Mouse (Mus musculus): ENCODE measurements around the gene Ankrd50. TPM values are rescaled to one million over a fixed set of nuclear protein-coding genes. Genes with fewer than 3 reads are reported as not detected.

Ankrd50 gene
- polyA plus RNA-seq, 1 experiment from 2014 or later: 17.8 TPM

DNA sequence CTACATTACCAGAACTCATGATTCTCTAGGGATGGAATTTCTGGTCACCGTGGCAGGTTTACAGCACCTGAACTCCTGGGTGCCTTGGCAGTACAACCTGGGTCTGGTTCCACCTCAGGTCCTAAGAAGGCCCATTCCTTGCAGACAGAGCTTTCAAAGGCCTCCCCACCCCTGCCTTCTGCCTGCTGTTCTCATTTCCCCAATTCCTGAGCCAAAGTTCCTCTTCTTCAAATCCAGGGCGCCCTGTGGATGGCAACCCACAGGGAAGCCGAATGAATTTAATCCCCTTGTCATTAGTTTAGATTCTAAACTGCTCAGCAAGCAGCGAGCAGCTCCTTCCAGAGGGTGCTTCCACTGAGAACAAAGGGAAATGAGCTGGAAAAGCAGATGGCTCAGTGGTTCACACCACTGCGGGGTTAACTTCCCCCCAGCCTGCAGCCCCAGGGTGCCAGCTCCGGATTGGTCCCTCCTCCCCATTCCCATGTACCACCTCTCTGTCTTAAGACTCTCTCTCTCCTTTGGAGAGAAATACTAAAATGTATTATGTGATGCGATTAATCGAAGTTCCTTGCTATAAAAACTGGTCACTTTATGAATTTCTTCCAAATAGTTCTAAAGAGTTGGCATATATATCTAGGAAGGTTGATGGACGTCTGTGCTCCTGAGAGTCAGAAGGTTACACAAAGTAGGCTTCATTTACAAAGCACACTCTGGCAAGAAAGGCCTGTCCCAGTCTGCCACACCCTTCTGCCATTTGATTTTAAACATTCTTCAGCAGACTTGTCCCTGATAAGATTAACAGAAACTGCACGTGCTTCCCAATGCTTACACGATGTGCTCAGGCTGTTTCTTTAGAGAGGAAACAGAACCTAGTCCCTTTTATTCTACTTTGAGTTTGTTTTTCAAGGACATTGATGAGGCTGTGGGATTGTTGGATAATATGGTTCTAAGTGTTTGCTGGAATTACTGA lies 50.9 kb downstream of the Ankrd50 start:
- Histone ChIP-seq H3K27ac (no peak overlapping the region), H3K36me3 (no peaks in the 10 kb centered on the region), H3K27me3 (no peaks in the 10 kb centered on the region), H3K4me1 (peaks cover 13% of the 10 kb centered on the region), H3K9ac (no peak overlapping the region), H3K4me2 (no peak overlapping the region), H3K9me3 (no peaks in the 10 kb centered on the region), H3K4me3 (no peak overlapping the region)
- ATAC-seq (ENCODE audit: borderline replicate concordance, extremely low read depth, low FRiP score, low TSS enrichment): no peak
- WGBS: 24% methylated on average over 11 of the region's 11 CpGs

DNA sequence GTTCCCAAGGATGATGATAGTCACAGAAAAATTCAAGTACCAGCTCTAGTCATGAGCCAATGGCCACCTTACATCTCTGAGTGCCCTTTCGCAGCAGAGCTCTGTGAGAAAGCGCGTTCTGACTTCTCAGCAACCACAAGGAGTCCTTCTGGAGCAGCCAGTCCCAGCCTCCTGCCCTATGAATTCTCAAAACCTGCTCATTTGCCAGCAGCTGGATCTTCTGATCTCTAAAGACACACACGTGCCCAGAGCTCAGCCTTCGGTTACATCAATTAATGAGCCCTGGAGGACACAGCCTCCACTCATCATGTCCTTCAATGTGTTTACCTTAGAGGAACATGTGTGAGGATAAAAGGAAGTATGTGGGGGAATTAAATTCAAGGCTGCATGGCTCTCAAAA lies 53.2 kb downstream of the Ankrd50 start:
- H3K36me3 ChIP-seq: no peaks in the 10 kb centered on the region
- peaks cover 18% of the 10 kb centered on the region for H3K4me1 ChIP-seq
- H3K27me3 ChIP-seq: no peaks in the 10 kb centered on the region
- ATAC-seq (ENCODE audit: borderline replicate concordance, extremely low read depth, low FRiP score, low TSS enrichment): no peak
- no peak overlapping the region for H3K4me3 ChIP-seq
- WGBS: 58% methylated on average over 5 of the region's 5 CpGs
- H3K9ac ChIP-seq: no peak overlapping the region
- H3K9me3 ChIP-seq: no peaks in the 10 kb centered on the region
- no peak overlapping the region for H3K27ac ChIP-seq
- H3K4me2 ChIP-seq: no peak overlapping the region

DNA sequence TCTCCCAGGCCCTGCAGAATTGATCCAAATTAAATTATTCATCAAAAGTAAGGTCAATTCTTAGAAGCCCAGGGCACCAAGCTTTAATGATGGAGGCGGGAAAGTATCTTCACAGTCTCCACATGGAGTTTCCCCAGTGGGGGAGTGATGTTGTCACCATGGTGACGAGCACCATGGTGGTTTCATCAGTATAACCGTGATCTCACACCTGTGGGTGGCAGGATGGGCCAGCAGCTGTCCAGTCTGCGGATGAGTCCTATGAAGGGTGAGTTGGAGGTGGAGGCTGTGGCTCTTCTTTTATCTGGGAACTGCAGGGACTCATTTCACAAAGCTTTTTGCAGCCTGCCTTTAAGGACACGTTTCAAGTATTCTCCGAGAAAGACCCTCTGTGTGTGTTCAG lies 53.6 kb downstream of the Ankrd50 start:
- Histone ChIP-seq H3K4me3 (no peak overlapping the region), H3K4me1 (peaks cover 18% of the 10 kb centered on the region), H3K27me3 (no peaks in the 10 kb centered on the region), H3K27ac (no peak overlapping the region), H3K4me2 (no peak overlapping the region), H3K9me3 (no peaks in the 10 kb centered on the region), H3K9ac (no peak overlapping the region), H3K36me3 (no peaks in the 10 kb centered on the region)
- no peak for ATAC-seq (ENCODE audit: borderline replicate concordance, extremely low read depth, low FRiP score, low TSS enrichment)
- 73% methylated on average over 6 of the region's 6 CpGs for WGBS

DNA sequence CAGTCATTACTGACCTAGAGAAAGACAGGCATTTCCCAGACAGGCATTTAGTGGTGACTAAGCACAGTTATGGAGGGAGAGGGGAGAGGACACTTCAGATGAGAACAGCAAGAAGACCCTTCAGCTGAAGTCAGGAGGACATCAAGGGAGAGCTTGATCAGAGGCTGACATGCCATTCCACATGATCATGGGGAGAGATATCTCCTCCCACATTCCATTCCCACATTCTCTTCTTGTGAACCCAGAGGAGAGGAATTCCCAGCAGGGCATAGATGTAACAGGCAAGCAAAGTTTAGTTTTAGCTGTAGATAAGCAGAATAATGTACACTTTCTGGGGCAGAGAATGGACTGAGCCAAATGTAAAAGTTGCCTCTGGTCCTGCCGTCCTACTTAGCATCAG lies 57.4 kb downstream of the Ankrd50 start:
- H3K9me3 ChIP-seq: no peaks in the 10 kb centered on the region

GRCm38 (mm10) chr3:38423966-38424365 lies 60.7 kb downstream of the Ankrd50 start:
- 47% methylated on average over 4 of the region's 4 CpGs for WGBS
- no peak overlapping the region for H3K4me2 ChIP-seq
- no peak for ATAC-seq (ENCODE audit: borderline replicate concordance, extremely low read depth, low FRiP score, low TSS enrichment)

More for the DNA sequence above, 57.4 kb downstream of the Ankrd50 start:
- Histone ChIP-seq H3K4me1 (peaks cover 5% of the 10 kb centered on the region; the same call in 1 of the 2 replicates), H3K4me2 (no peak overlapping the region), H3K4me3 (no peak overlapping the region), H3K27me3 (no peaks in the 10 kb centered on the region), H3K9ac (no peak overlapping the region), H3K36me3 (no peaks in the 10 kb centered on the region), H3K27ac (no peak overlapping the region)
- 32% methylated on average over 1 of the region's 1 CpGs for WGBS
- no peak for ATAC-seq (ENCODE audit: borderline replicate concordance, extremely low read depth, low FRiP score, low TSS enrichment)

DNA sequence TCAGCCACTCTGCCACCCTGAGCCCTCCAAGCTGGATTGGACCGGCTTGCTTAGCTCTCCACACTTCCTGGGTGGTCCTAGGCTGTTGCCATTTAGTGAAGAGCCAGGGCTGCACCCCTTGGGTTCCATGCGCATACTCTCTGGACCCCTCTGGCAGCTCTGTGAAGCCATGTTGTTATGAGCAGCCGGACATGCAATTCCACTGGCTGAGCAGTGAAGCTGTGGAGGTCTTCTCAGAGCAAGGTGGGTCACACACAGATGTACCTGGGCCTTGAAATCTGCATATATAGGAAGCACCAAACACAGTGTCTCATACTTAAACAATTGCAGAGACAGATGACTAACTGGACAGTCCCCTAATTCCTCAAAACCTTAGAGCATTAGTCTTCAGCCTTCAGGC lies 64.7 kb downstream of the Ankrd50 start:
- no peaks in the 10 kb centered on the region for H3K36me3 ChIP-seq
- H3K4me2 ChIP-seq: no peak overlapping the region
- ATAC-seq (ENCODE audit: borderline replicate concordance, extremely low read depth, low FRiP score, low TSS enrichment): no peak
- no peaks in the 10 kb centered on the region for H3K9me3 ChIP-seq
- WGBS: 74% methylated on average over 3 of the region's 3 CpGs
- H3K9ac ChIP-seq: no peak overlapping the region
- no peaks in the 10 kb centered on the region for H3K27me3 ChIP-seq
- H3K27ac ChIP-seq: no peak overlapping the region
- H3K4me1 ChIP-seq: 0 out of 2 replicates have a peak, but pooled peaks cover 4% of the 10 kb centered on the region
- H3K4me3 ChIP-seq: no peak overlapping the region

More at GRCm38 (mm10) chr3:38423966-38424365, 60.7 kb downstream of the Ankrd50 start:
- Histone ChIP-seq H3K9me3 (no peaks in the 10 kb centered on the region), H3K4me1 (peaks cover 5% of the 10 kb centered on the region; the same call in 1 of the 2 replicates), H3K9ac (no peak overlapping the region), H3K4me3 (no peak overlapping the region), H3K27me3 (no peaks in the 10 kb centered on the region), H3K27ac (no peak overlapping the region), H3K36me3 (no peaks in the 10 kb centered on the region)

- Histone ChIP-seq H3K4me1 (0 out of 2 replicates have a peak, but pooled peaks cover 4% of the 10 kb centered on the region), H3K4me3 (no peak overlapping the region), H3K27ac (no peak overlapping the region), H3K9ac (no peak overlapping the region), H3K4me2 (no peak overlapping the region), H3K9me3 (no peaks in the 10 kb centered on the region), H3K27me3 (no peaks in the 10 kb centered on the region), H3K36me3 (no peaks in the 10 kb centered on the region)
- ATAC-seq (ENCODE audit: borderline replicate concordance, extremely low read depth, low FRiP score, low TSS enrichment): peak; percentile 90
- 64% methylated on average over 2 of the region's 3 CpGs for WGBS
Observed at GRCm38 (mm10) chr3:38415292-38415930, 69.2 kb downstream of the Ankrd50 start.
